Mouse (Mus musculus): Measurements from ENCODE around the gene Mkrn2os. TPM values are rescaled to one million over a fixed set of nuclear protein-coding genes. Genes with fewer than 3 reads are reported as not detected.

Mkrn2os gene
- polyA plus RNA-seq, 1 experiment: not detected

- no peak for TF ChIP-seq CTCF (IDR thresholded peaks at IDR 0.05; ENCODE audit: insufficient read depth, low read depth, low read length)
- no peak for TF ChIP-seq POLR2A (IDR thresholded peaks at IDR 0.05; ENCODE audit: insufficient read depth, low read depth, low read length)
- Histone ChIP-seq H3K4me1 (ENCODE audit: control insufficient read depth, insufficient read depth, low read length) (peaks cover 3% of the 10 kb centered on the region), H3K4me3 (ENCODE audit: insufficient read depth, low read depth, low read length) (no peak overlapping the region), H3K27ac (ENCODE audit: insufficient read depth, low read depth, low read length) (no peak overlapping the region)
- WGBS: 69% methylated on average over 4 of the region's 4 CpGs
Observed at GRCm38 (mm10) chr6:115536169-115536568, 56.2 kb downstream of the Mkrn2os start.

DNA sequence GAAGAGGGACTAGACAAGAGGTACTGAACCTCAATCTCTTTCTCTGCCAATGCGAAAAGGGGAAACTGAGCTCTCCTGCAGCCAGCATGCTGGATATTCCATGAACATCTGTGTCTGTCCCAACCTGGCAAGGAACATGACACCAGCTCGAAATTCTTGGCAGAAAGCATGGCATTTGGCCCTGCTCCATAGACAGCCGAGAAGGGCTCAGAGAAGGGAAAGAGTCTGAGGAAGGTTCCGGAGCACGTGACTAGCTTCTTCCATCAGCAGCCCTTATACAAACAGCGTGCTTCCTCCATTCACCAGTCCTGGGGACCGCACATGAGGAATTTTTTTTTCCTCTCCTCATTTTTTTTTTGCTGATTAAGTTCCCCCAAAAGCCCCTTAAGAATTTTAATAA, 57.8 kb downstream of the Mkrn2os start:
- Histone ChIP-seq H3K27ac (ENCODE audit: insufficient read depth, low read depth, low read length) (no peak overlapping the region), H3K4me3 (ENCODE audit: insufficient read depth, low read depth, low read length) (no peak overlapping the region), H3K4me1 (ENCODE audit: control insufficient read depth, insufficient read depth, low read length) (peaks cover 3% of the 10 kb centered on the region)
- WGBS: 35% methylated on average over 7 of the region's 7 CpGs
- TF ChIP-seq POLR2A (IDR thresholded peaks at IDR 0.05; ENCODE audit: insufficient read depth, low read depth, low read length) (no peak), CTCF (IDR thresholded peaks at IDR 0.05; ENCODE audit: insufficient read depth, low read depth, low read length) (no peak)

Other genes with a start within 250 kb of the Mkrn2os start
- not detected in 2 replicates for gene Pparg, start 231.6 kb downstream of the Mkrn2os start, polyA plus RNA-seq (2012; ENCODE audit: insufficient read depth, insufficient read length, low replicate concordance, missing spikeins)
- not detected in 2 replicates for gene Tsen2, start 47.9 kb downstream of the Mkrn2os start, polyA plus RNA-seq (2012; ENCODE audit: insufficient read depth, insufficient read length, low replicate concordance, missing spikeins)
- gene Mkrn2, start 9.3 kb upstream of the Mkrn2os start, polyA plus RNA-seq (2012; ENCODE audit: insufficient read depth, insufficient read length, low replicate concordance, missing spikeins): not detected in 2 replicates
- not detected in 2 replicates for gene Raf1, start 84.1 kb upstream of the Mkrn2os start, polyA plus RNA-seq (2012; ENCODE audit: insufficient read depth, insufficient read length, low replicate concordance, missing spikeins)
- gene Tmem40, start 169.8 kb upstream of the Mkrn2os start, polyA plus RNA-seq (2012; ENCODE audit: insufficient read depth, insufficient read length, low replicate concordance, missing spikeins): not detected in 2 replicates
- not detected in 2 replicates for gene Cand2, start 182.0 kb upstream of the Mkrn2os start, polyA plus RNA-seq (2012; ENCODE audit: insufficient read depth, insufficient read length, low replicate concordance, missing spikeins)
- gene Rpl32, start 216.2 kb upstream of the Mkrn2os start, polyA plus RNA-seq (2012; ENCODE audit: insufficient read depth, insufficient read length, low replicate concordance, missing spikeins): 886 TPM in 1 of 2 replicates, not detected in the other
- gene Efcab12, start 245.8 kb upstream of the Mkrn2os start, polyA plus RNA-seq (2012; ENCODE audit: insufficient read depth, insufficient read length, low replicate concordance, missing spikeins): not detected in 2 replicates